Mouse (Mus musculus) bone marrow, adult 2 months (tissue): Measurements from ENCODE around the gene Zfp866.

ENCODE experiments used
- CTCF ChIP-seq: fragments of 200-500 bp; IDR thresholded peaks from 2 replicates; pipeline ENCODE4 v1.5.1; 2011; ENCODE audit warnings: low read length, control low read depth; ENCODE audit not compliant: control insufficient read depth, insufficient read depth
- POLR2A ChIP-seq: fragments of 200-500 bp; IDR thresholded peaks from 2 replicates; pipeline ENCODE4 v1.6.1; 2011; ENCODE audit warnings: low read depth, mild to moderate bottlenecking, control low read depth, low read length, borderline replicate concordance; ENCODE audit not compliant: control insufficient read depth

GRCm38 (mm10) chr8:69794096-69794495, 3.1 kb upstream of the Zfp866 start:
- TF ChIP-seq CTCF (no peak), POLR2A (no peak)
